Mouse (Mus musculus) small intestine, adult 2 months (tissue): Measurements from ENCODE around the gene Jph3.

Experiments used
- CTCF ChIP-seq: fragments of 200-500 bp; IDR thresholded peaks from 2 replicates; pipeline ENCODE4 v1.5.1; 2012; ENCODE audit warnings: low read depth, mild to moderate bottlenecking, control low read depth, inconsistent platforms, low read length, moderate library complexity, mixed read lengths; ENCODE audit not compliant: insufficient replicate concordance, insufficient read length; ENCODE audit errors: extremely low read depth
- POLR2A ChIP-seq: fragments of 200-500 bp; IDR thresholded peaks from 2 replicates; pipeline ENCODE4 v1.6.1; 2012; ENCODE audit warnings: low read depth, mild to moderate bottlenecking, control low read depth, inconsistent platforms, low read length, moderate library complexity

DNA sequence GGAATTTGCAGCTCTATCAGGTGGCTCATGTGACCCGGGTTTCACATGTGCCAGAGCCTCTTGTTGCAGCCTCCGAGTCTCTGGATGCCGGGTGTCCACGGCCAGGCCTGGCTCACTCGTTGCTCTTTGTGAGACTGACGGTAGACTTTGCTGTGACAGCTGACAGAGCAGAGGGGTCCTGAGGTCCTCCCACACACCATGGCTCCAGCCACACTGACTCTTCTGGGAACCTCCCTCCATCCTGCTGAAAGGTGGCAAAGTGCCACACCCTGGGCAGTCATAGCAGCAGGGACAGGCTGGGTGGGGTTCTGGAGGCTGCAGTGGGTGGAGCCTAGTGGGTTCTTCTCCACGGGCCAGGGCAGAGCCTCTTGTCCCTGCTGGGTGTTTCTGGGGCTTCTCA, 31.1 kb downstream of the Jph3 start:
- no peak for TF ChIP-seq CTCF
- no peak for TF ChIP-seq POLR2A
